Mouse (Mus musculus): ENCODE results near the gene Golga2.

Golga2 gene

DNA sequence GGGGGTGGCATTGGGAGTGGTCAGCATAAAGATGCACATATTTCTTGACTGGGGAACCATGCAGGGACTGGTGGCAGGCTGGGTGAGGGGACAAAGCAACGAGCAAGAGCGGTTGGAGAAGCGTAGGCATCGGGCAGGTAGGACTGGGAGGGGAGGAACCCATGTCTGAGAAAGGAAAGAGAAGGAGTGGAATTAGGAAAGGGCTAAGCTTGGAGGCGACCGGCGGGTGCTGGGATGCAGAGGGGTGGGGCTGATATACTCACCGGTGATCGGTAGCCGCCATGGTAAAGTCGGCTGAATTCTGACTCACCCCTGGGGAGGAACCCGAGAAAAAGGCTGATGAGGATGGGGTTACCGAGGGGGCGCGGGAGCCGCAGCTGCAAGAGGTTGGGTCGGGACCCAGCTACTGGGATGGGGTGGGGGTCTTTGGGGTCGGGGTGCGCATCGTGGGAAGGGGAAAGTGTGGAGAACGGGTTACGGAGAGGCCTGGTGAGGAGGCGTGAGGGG, at the start of gene Golga2:
Golga2 (plus strand) TSS at position 51 of the 507 bp plus-strand sequence.
- peak; percentile 8 for DNase-seq

- no peak for DNase-seq
Observed at GRCm38 (mm10) chr2:32237571-32237970, 49.6 kb upstream of the Golga2 start.

GRCm38 (mm10) chr2:32238708-32239435, 48.3 kb upstream of the Golga2 start:
- DNase-seq, result no peak

DNA sequence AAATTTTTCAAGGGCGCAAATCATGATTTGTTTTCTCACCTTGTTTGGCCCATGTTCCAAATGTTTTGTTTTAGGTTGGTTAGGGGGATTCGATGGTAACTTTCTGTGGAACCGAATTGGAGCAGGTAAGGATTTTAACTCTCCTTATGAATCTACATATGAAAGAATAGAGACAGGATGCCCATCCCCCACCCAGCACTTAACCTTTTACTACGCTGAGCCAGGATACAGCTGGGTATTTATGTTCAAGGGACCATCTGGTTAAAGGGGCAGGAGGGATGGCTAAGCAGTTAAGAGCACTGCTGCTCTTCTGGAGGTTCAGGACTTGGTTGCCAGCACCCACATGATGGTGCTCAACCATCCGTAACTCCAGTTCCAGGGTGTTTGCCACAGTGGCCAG, 46.6 kb upstream of the Golga2 start:
- no peak for DNase-seq

- DNase-seq, result no peak
Observed at GRCm38 (mm10) chr2:32242986-32243385, 44.2 kb upstream of the Golga2 start.

- DNase-seq, result no peak
Observed at GRCm38 (mm10) chr2:32246741-32247140, 40.4 kb upstream of the Golga2 start.

DNA sequence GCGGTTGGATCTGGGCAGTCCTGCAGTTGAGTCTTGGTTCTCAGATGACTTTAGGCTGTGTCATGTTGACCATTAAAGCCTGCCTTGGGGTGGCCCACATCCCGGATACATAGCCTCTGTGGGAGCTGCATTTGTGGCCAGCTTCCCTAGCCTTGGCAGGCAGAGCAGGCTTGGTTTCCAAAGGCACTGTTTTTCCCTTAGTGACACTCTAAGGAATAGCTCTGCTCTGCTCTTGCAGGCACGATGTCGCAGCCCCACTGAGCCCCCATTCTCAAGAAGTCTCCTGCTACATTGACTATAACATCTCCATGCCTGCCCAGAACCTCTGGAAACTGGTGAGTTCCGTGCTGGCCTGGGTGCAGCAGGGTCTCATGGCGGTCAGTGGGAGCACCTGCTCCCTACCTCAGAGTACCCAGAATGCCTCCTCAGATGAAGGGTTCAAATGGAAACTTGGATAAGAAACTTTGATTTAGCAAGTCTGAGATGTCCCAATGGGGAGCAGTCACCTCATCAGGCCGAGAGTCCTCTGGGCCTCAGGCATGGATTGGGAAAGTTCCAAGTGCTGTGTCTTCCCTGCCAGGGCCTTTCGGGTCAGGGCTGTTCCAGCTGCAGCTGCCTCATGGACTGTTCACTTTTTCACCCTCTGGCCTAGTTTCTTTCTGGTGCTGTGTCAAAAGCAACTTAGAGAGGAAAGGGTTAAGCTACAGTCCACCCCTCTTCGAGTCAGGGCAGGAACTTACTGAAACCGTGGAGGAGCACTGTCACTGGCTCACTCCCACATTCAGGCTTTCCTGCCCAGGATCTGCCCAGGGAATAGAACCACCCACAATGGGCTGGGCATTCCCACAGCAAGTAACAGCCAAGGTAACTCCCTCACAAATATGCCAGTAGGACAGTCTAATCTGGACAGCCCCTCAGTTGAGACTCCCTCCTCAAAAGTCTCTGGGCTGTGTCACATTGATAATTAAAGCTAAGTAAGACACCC, 38.5 kb upstream of the Golga2 start:
- peak; percentile 41 for DNase-seq

DNA sequence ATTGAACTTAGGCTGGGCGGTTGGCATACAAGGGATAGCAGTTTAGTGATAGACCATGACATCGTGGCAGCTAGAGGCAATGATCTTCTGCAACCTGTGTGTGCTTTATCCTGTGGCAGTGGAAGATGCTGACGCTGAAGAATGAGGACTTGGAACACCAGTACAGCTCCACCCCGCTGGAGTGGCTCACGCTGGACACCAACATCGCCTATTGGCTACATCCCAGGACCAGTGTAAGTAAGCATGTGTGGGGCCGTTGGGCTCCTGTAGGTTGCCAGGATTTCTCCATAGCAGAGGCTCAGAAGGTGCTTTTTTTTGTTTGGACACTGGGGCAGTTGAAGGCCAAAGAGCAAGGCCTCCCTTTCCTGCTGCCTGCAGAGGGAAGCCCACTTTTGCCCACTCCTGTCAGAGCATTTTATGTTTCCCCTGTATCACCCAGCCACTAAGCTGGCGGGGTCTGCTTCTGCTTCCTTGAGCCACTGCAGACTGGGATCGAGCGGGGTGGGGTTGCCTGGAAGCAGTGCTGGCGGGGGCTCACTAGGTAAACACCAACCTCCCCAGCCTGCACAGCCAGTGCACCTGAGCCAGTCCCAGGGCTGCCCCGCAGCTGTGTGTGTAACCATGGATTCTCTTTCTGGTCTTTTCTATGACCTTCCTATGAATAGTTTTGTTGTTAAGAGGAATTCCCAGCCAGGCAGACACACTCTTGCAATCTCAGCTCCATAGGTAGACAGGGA, 35.2 kb upstream of the Golga2 start:
- no peak for DNase-seq

GRCm38 (mm10) chr2:32252658-32253057, 34.5 kb upstream of the Golga2 start:
- no peak for DNase-seq

- no peak for DNase-seq
Observed at GRCm38 (mm10) chr2:32253352-32253751, 33.8 kb upstream of the Golga2 start.

DNA sequence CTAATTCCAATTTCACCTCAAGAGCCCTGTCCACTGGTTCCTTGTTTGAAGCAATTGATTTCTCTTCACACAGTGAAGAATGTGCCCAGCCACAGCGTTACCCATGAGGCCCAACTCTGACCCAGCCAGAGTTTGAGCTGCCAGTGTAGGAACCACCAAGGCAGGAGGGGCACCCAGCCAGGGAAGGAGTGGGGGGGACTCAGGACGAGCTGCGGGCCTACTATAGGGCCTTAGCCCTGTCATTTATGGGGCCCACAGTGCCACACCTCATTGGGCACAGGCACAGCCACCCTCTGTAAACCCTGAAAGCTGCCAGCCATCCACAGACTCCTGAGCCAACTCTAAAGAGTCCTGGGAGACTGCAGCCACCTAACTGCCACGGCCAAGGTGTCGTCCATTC, 32.6 kb upstream of the Golga2 start:
- no peak for DNase-seq

DNA sequence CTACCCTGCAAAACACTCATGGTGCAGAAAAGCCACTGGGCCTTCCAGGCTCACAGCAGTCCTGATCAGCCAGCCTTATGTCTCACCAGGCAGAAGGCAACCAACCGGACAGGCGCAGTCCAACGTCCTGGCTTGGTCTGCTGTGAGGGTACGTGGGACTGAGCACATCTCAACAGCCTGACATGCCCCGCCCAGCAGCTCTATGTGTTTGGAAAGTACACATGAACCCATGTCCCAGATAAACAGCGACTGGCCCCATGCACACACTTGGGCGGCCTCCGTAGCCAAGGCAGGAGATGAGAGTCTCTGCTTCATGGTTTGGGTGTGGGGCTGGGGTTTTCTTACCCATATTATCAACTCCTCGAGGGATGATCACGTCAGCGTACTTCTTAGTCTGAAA, 30.9 kb upstream of the Golga2 start:
- DNase-seq, result no peak

DNA sequence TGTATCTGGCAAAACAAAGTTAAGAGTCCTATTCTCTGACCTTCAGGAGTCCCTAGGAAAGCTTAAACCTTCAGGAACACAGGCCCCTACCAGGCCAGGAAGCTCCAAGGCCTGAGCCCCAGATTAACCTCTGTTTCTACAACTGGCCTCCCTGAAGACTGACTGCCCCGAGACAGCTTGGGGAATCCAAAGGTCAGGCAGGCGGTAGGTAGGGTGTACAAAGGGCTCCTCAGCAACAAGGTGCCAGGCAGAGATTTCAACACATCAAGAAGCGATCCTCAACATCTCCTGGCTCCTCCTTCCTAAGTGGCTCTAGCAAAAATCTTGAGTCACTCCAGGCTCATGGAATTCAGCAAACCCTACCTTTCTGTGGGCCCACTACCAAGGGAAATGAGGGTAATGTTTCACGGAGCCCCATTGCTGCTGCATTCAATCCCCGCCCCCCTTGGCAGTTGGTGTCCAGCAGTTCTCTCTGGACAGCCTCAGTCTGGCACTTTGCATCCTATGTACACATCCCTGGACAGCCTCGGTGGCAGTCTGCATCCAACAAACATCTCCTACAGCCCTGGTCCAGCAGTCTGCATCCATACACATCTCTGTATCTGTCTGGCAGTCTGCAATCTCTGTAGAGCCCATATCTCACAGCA, 28.2 kb upstream of the Golga2 start:
- peak; percentile 55 for DNase-seq

DNA sequence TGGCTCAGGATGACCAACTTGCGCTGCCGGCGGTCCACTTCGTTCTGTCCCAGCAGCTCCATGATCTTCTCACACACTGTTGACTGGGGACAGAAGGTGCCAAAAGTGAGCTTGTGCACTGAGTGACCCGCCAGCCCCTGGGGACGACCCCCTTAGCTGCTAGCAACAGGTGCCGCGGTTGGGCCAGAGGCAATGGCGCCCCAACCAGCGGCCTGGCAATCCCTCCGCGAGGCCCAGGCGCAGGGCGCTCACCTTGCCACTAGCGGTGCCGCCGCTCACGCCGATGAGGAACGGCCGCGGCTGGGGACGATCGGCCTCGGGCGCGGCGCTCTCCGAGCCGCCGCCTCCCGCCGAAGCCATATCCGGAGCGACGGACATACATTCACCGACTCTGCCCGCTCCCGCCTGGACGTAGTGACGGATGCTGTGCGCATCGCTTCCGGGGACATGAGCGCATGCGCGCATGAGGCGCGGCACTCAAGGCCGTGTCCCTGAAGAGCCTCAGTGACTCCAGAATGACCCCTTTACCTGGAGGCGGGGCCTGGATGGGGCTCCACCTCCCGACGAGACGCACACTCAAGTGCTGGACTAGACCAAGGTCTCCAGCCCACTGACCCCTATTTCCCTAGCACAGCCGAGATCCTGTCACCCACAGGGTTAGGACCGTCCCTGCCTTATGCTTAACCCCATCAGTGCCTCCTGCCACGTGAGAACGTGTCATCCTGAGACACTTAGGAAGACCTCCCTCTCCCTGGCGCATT, 27.3 kb upstream of the Golga2 start, which contains the start of gene Uck1:
Uck1 (minus strand) TSS at position 503 of the 761 bp plus-strand sequence.
- peak; percentile 92 for DNase-seq

- peak; percentile 66 for DNase-seq
Observed at GRCm38 (mm10) chr2:32260635-32261034, 26.5 kb upstream of the Golga2 start.

DNA sequence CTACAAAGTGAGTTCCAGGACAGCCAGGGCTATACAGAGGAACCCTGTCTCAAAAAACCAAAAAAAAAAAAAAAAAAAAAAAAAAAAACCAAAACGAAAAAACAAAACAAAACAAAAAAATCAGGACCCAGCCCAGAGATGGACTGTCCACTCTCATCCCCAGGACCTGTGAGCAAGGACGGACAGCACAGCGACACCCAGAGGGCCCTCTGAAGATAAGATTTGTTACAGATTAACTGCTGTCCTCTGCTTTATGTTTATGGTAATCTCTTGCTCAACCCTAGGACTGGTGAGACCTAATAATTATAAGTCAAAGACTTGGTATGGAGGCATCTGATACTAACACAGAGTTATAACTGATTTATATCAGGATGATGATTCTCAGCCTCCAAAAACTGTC, 11.4 kb upstream of the Golga2 start:
- DNase-seq, result no peak

GRCm38 (mm10) chr2:32282289-32282688, 4.9 kb upstream of the Golga2 start:
- no peak for DNase-seq

DNA sequence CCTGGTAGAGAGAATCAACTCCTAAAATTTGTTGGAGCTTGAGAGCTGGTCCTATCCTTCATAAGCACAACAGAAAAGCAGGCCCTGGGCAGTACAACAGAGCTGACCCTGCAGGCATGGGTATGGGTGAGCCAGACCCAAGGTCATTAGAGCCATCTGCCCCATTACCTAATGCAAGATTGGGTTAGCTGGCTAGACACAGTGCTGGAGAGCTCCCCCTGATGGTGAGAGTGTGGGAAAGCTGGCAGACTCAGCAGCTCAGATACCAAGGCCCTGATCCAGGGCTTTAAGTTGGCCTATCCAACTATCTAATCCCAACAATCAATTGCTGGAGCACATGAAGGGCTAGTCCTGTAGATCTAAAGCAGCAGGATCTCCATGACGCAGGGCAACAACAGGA, 4.5 kb upstream of the Golga2 start:
- peak; percentile 71 for DNase-seq

DNA sequence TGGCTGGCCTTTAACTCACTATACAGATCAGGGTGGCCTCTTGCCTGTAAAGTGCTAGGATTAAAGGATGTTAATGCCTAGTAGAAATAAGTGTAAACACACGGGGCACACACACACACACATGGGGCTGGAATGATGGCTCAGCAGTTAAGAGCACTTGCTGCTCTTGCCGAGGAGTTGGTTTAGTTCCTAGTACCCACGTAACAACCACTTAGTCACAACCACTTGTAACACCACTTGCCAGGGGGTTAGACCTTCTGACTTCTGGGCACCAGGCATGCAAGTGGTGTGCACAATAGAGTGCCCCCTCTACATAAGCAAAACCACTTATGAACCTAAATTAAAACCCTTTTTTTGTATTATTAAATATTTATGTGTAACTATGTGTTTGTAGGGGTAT, 3.2 kb upstream of the Golga2 start:
- DNase-seq, result no peak

GRCm38 (mm10) chr2:32287923-32288367, 761 bp downstream of the Golga2 start, which contains the start of gene Swi5:
Gene Swi5, minus strand, starts transcription at chr2:32288075.
- DNase-seq, result peak; percentile 97

DNA sequence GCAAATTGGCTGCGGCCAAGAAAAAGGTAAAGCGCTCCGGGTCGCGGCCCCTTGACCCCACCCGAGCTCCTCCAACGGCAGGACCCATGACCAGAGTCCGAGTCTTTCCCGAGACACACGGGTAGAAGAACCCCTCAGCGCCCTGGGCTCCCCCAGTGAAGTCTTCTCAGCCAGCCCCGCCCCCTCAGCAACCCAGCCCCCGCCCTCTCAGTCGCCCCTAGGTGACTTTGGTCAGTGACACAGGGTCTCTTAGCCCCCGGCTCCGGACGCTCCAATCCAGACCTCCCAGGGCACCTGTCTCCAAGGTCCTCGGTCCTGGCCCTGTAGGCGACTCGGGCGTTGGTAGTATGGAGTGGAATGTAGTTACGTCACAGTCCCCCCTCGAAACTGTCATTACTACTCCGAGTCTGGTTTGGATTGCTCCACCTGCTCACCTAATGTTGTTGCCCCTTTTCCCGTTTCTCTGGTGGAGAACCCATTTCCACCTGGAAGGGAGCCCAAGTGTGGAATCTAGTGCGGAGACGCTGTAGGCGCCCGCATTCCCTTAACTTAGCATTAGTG, 1.3 kb downstream of the Golga2 start:
- DNase-seq, result no peak

All from kidney, adult 18-20 months (tissue).